ENCODE assay signal across 16 mouse cellular contexts in genomic region chr12:36102733-36103591, GRCm38 (mm10). TPM values are rescaled to one million over a fixed set of nuclear protein-coding genes. Genes with fewer than 3 reads are reported as not detected.
DNase-seq lines count a peak whose midpoint lies in the region; ATAC-seq and TF ChIP-seq lines count a peak whose summit lies in the region.
"Had no signal": no experiment of that assay in that cellular context is flagged by ENCODE, and none has a peak within 500 bp of the region (broad histone marks: within the 10 kb centered on the region; RNA-seq: fewer than 3 reads in every experiment).

No protein-coding gene starts in this region.

- peaks cover 5% of the 10 kb centered on the region for H3K4me1 ChIP-seq in forebrain, embryonic 16.5 days (replicated peaks; ENCODE audit: control insufficient read depth, insufficient read depth, low read length)
- no peaks in the 10 kb centered on the region for H3K4me1 ChIP-seq in midbrain, postnatal 0 days (ENCODE audit: insufficient read depth, low read length)
- no peaks in the 10 kb centered on the region for H3K4me1 ChIP-seq in cerebellum, adult 2 months (ENCODE audit: control insufficient read depth, insufficient read depth, low read length)

- no peak for TF ChIP-seq CTCF in midbrain, postnatal 0 days (IDR thresholded peaks at IDR 0.05)
- no peak for TF ChIP-seq CTCF in cerebellum, adult 2 months (IDR thresholded peaks at IDR 0.05; ENCODE audit: borderline replicate concordance, insufficient read depth, low read depth, low read length)

- ATAC-seq in forebrain, embryonic 16.5 days = peak; percentile 93
- ATAC-seq in midbrain, postnatal 0 days (ENCODE audit: low FRiP score) = peak; percentile 80
- ATAC-seq: intestine, postnatal 0 days had no signal

- TF ChIP-seq POLR2A in cerebellum, adult 2 months (IDR thresholded peaks at IDR 0.05; ENCODE audit: borderline replicate concordance, insufficient read depth, low read length) = no peak

- WGBS in forebrain, embryonic 16.5 days = 65% methylated on average over 8 of the region's 8 CpGs
- 73% methylated on average over 8 of the region's 8 CpGs for WGBS in midbrain, postnatal 0 days
- 95% methylated on average over 8 of the region's 8 CpGs for WGBS in cerebellum, adult 2 months

- intact Hi-C loops in left cerebral cortex, postnatal 36 days (cut with DNase I) = no loop called here

- H3K27ac ChIP-seq in forebrain, embryonic 16.5 days (ENCODE audit: low read length) = peak overlapping the region; percentile 58
- no peak overlapping the region for H3K27ac ChIP-seq in midbrain, postnatal 0 days (ENCODE audit: low read depth, low read length)
- no peak overlapping the region for H3K27ac ChIP-seq in cerebellum, adult 2 months (ENCODE audit: insufficient read depth, low read length)
- H3K27ac ChIP-seq: liver, embryonic 14.5 days had no signal

- H3K9me3 ChIP-seq in forebrain, embryonic 16.5 days (ENCODE audit: control insufficient read depth, low read length) = no peaks in the 10 kb centered on the region
- no peaks in the 10 kb centered on the region for H3K9me3 ChIP-seq in midbrain, postnatal 0 days (ENCODE audit: low read length)

- H3K4me3 ChIP-seq in forebrain, embryonic 16.5 days (replicated peaks; ENCODE audit: low read length) = no peak overlapping the region
- H3K4me3 ChIP-seq in midbrain, postnatal 0 days (ENCODE audit: low read depth, low read length) = no peak overlapping the region
- no peak overlapping the region for H3K4me3 ChIP-seq in cerebellum, adult 2 months (replicated peaks; ENCODE audit: insufficient read depth, low read depth, low read length)
- H3K4me3 ChIP-seq: erythroblast, embryonic 14.5 days had no signal

- no peak overlapping the region for H3K4me2 ChIP-seq in forebrain, embryonic 16.5 days (ENCODE audit: low read length)
- no peak overlapping the region for H3K4me2 ChIP-seq in midbrain, postnatal 0 days (ENCODE audit: low read depth, low read length, poor library complexity, severe bottlenecking)

- H3K36me3 ChIP-seq in forebrain, embryonic 16.5 days (ENCODE audit: control insufficient read depth, insufficient read depth) = peaks cover 34% of the 10 kb centered on the region
- peaks cover 24% of the 10 kb centered on the region for H3K36me3 ChIP-seq in midbrain, postnatal 0 days (ENCODE audit: insufficient read depth, low read length)

- no peaks in the 10 kb centered on the region for H3K27me3 ChIP-seq in forebrain, embryonic 16.5 days (replicated peaks; ENCODE audit: control insufficient read depth, insufficient read depth, low read length)
- no peaks in the 10 kb centered on the region for H3K27me3 ChIP-seq in midbrain, postnatal 0 days (ENCODE audit: insufficient read depth, low read length)
- no peaks in the 10 kb centered on the region for H3K27me3 ChIP-seq in cerebellum, adult 2 months (ENCODE audit: control insufficient read depth, insufficient read depth, low read length)

- peak; percentile 16 for DNase-seq in embryo, embryonic 11 days
- no peak for DNase-seq in embryo, embryonic 9.5 days (ENCODE audit: extremely low spot score)
- DNase-seq in left cerebral cortex, adult 9 months (ENCODE audit: low spot score in 2 of 2) = peak; percentile 46 to 62
- DNase-seq in left cerebral cortex, postnatal 36 days (ENCODE audit: low spot score in 2 of 2) = no peak
- DNase-seq in midbrain, postnatal 0 days (ENCODE audit: low spot score) = peak; percentile 71
- DNase-seq in adrenal gland, postnatal 25 days = no peak
- no peak for DNase-seq in cerebellum, adult 2 months
- DNase-seq: cerebellum, postnatal 10 days; heart, postnatal 10 days; lung, postnatal 4 days; spleen, adult 18-20 months; thymus, adult 18-20 months had no signal

- no peak overlapping the region for H3K9ac ChIP-seq in forebrain, embryonic 16.5 days (replicated peaks; ENCODE audit: low read depth, low read length)
- H3K9ac ChIP-seq in midbrain, postnatal 0 days (replicated peaks; ENCODE audit: low read length, poor library complexity, severe bottlenecking) = no peak overlapping the region
- H3K9ac ChIP-seq: liver, embryonic 14.5 days had no signal

RNA-seq across cellular contexts. Expression of gene Ankmy2, which starts 54.0 kb away (rescaled TPM):
- total RNA-seq in left cerebral cortex, postnatal 36 days (2021) = 10 to 100 TPM; 50.3 to 54.1 TPM
- 64.4 and 64.7 TPM in 2 replicates for polyA plus RNA-seq in forebrain, embryonic 16.5 days (2015; fragmentation: Nextera tagmentation; extraction: Ambion mirVana)
- 64.6 and 81.2 TPM in 2 replicates for total RNA-seq in midbrain, postnatal 0 days (2014; rRNA removed)
- polyA plus RNA-seq in midbrain, postnatal 0 days (2015; fragmentation: Nextera tagmentation; extraction: Ambion mirVana) = 87.2 and 88.5 TPM in 2 replicates
- 33.2 and 50.7 TPM in 2 replicates for total RNA-seq in adrenal gland, postnatal 25 days (2021)
- polyA plus RNA-seq in cerebellum, adult 2 months (2012; rRNA removed) = 39.4 and 41.2 TPM in 2 replicates

RNA-seq across cellular contexts. Expression of gene Bzw2, which starts 54.9 kb away (rescaled TPM):
- total RNA-seq in left cerebral cortex, postnatal 36 days (2021) = 10 to 100 TPM; 48.7 to 49.1 TPM
- 542 and 586 TPM in 2 replicates for polyA plus RNA-seq in forebrain, embryonic 16.5 days (2015; fragmentation: Nextera tagmentation; extraction: Ambion mirVana)
- total RNA-seq in midbrain, postnatal 0 days (2014; rRNA removed) = 213 and 269 TPM in 2 replicates
- polyA plus RNA-seq in midbrain, postnatal 0 days (2015; fragmentation: Nextera tagmentation; extraction: Ambion mirVana) = 276 and 301 TPM in 2 replicates
- 23.9 and 27.7 TPM in 2 replicates for total RNA-seq in adrenal gland, postnatal 25 days (2021)
- polyA plus RNA-seq in cerebellum, adult 2 months (2012; rRNA removed) = 35.3 and 36.9 TPM in 2 replicates

Comparison
In these comparisons a context has a peak if more than half of its experiments do, and no peak if none do; other contexts are left out.
1. DNase-seq: peak in embryo, embryonic 11 days (single experiment), left cerebral cortex, adult 9 months (2 of 2) and midbrain, postnatal 0 days (single experiment); none in embryo, embryonic 9.5 days (single experiment), left cerebral cortex, postnatal 36 days (0 of 2), adrenal gland, postnatal 25 days (single experiment) and cerebellum, adult 2 months (0 of 2).